Mouse (Mus musculus): Measurements from ENCODE around the gene Lin52. TPM values are rescaled to one million over a fixed set of nuclear protein-coding genes. Genes with fewer than 3 reads are reported as not detected.
A peak's percentile ranks its signal among the peaks of the same experiment; 100 is the strongest.

The Lin52 gene
- polyA plus RNA-seq, 1 experiment from 2014 or later: 18.1 TPM

DNA sequence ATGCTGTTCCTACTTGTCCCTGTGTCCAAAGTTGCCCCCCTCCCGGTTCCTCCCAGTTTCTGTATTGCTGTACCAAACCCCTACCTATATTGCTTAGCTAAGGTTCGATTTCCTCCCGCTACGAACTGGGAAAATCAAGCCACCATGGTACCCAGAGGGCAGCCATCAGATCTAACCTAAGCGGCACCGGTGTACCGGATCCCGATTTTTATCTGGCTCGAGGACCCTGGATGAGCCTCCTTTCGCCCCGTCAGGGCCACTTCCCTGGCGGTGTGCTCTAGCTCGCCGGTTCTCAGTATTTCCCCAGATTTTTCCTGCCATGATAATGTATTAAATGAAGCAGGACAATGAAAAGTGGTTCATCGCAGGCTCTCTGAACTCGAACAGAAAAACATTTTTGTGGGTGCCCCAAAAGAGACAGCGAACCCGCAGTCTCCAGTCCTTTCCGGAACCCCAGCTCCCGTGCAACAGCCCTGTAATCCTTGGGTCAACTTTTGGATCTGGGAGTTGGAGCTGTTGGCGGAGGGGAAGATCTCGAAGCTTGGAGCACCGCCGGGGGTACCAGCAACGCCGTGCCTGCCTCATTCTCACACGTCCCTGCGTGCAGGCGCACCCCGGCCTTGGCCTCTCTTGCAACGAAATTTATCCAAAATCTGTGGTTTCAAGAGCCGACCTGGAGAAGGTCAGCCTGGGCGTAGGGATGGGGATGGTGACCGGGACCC lies 119.6 kb downstream of the Lin52 start:
- H3K4me3 ChIP-seq (ENCODE audit: low read length): peak overlapping the region; percentile 36
- H3K4me2 ChIP-seq (ENCODE audit: low read depth, low read length): no peak overlapping the region
- ATAC-seq (replicated peaks; ENCODE audit: extremely low read depth, insufficient read depth, low FRiP score): no peak
- no peak overlapping the region for H3K27ac ChIP-seq (ENCODE audit: low read length)
- 3% methylated on average over 34 of the region's 34 CpGs for WGBS
- H3K9ac ChIP-seq (ENCODE audit: low read length): no peak overlapping the region
- no peaks in the 10 kb centered on the region for H3K9me3 ChIP-seq (replicated peaks; ENCODE audit: control insufficient read depth, low read length)
- H3K27me3 ChIP-seq (ENCODE audit: control insufficient read depth, insufficient read depth, low read length): peaks cover 73% of the 10 kb centered on the region
- peaks cover 20% of the 10 kb centered on the region for H3K4me1 ChIP-seq (ENCODE audit: control insufficient read depth, insufficient read depth, low read length)
- no peaks in the 10 kb centered on the region for H3K36me3 ChIP-seq (ENCODE audit: control insufficient read depth, insufficient read depth)

DNA sequence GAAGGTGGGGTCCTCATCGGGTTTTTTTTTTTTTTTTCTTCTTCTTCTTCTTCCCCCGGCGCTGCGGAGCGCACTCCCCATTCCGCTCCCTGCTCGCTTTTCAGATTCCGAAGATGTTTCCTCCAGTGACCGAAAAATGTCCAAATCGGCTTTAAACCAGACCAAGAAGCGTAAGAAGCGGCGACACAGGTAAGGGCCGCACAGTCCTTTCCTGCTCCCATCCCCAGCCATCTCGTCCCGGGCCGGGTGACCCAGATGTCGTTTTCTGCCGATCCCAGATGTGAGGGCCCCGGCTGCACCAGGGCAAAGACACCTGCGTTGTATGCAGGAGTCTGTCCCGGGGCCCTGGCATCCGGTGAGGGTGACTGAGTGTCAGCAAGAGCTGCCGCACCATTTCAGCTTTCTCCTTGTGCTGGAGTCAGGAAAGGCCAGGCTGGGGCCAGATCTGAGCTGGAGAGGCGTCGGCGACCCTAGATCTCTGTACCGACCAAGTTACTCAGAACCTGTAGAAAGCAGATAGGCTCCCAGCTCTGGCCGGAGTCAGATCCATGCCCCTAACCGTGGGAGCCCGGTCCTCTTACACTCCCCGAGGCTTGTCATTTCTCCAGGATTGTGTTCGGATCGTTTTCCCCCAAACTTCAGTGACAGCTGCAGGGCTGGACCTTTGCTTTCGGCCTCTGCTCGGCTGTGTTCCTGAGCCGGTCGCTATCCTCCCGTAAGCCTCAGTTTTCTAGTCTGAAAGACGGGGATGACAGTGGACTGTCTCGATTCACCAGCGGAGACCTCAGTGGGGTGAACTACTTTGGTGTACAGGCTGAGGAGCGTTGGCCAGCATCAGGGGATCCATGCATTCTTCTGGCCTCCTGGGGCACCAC lies 120.5 kb downstream of the Lin52 start:
- H3K4me1 ChIP-seq (ENCODE audit: control insufficient read depth, insufficient read depth, low read length): peaks cover 20% of the 10 kb centered on the region
- no peaks in the 10 kb centered on the region for H3K36me3 ChIP-seq (ENCODE audit: control insufficient read depth, insufficient read depth)
- 0 out of 2 replicates have a peak overlapping the region, but pooled peaks have one; percentile 13 for H3K4me2 ChIP-seq (ENCODE audit: low read depth, low read length)
- no peak for ATAC-seq (replicated peaks; ENCODE audit: extremely low read depth, insufficient read depth, low FRiP score)
- H3K27ac ChIP-seq (ENCODE audit: low read length): no peak overlapping the region
- H3K4me3 ChIP-seq (ENCODE audit: low read length): peak overlapping the region; percentile 14; the same call in 1 of the 2 replicates
- no peaks in the 10 kb centered on the region for H3K9me3 ChIP-seq (replicated peaks; ENCODE audit: control insufficient read depth, low read length)
- H3K27me3 ChIP-seq (ENCODE audit: control insufficient read depth, insufficient read depth, low read length): peaks cover 75% of the 10 kb centered on the region
- WGBS: 2% methylated on average over 43 of the region's 43 CpGs
- no peak overlapping the region for H3K9ac ChIP-seq (ENCODE audit: low read length)

- 10% methylated on average over 7 of the region's 7 CpGs for WGBS
Observed at GRCm38 (mm10) chr12:84572341-84572720, 121.1 kb downstream of the Lin52 start.

GRCm38 (mm10) chr12:84573094-84573493 lies 121.9 kb downstream of the Lin52 start:
- Histone ChIP-seq H3K27me3 (ENCODE audit: control insufficient read depth, insufficient read depth, low read length) (peaks cover 67% of the 10 kb centered on the region), H3K4me3 (ENCODE audit: low read length) (no peak overlapping the region), H3K9ac (ENCODE audit: low read length) (no peak overlapping the region), H3K36me3 (ENCODE audit: control insufficient read depth, insufficient read depth) (no peaks in the 10 kb centered on the region), H3K27ac (ENCODE audit: low read length) (no peak overlapping the region), H3K4me1 (ENCODE audit: control insufficient read depth, insufficient read depth, low read length) (peaks cover 20% of the 10 kb centered on the region), H3K4me2 (ENCODE audit: low read depth, low read length) (no peak overlapping the region), H3K9me3 (replicated peaks; ENCODE audit: control insufficient read depth, low read length) (no peaks in the 10 kb centered on the region)
- ATAC-seq (replicated peaks; ENCODE audit: extremely low read depth, insufficient read depth, low FRiP score): no peak
- 25% methylated on average over 7 of the region's 7 CpGs for WGBS

More at GRCm38 (mm10) chr12:84572341-84572720, 121.1 kb downstream of the Lin52 start:
- H3K4me2 ChIP-seq (ENCODE audit: low read depth, low read length): no peak overlapping the region
- H3K9ac ChIP-seq (ENCODE audit: low read length): no peak overlapping the region
- no peak overlapping the region for H3K27ac ChIP-seq (ENCODE audit: low read length)
- no peaks in the 10 kb centered on the region for H3K9me3 ChIP-seq (replicated peaks; ENCODE audit: control insufficient read depth, low read length)
- no peak overlapping the region for H3K4me3 ChIP-seq (ENCODE audit: low read length)
- peaks cover 20% of the 10 kb centered on the region for H3K4me1 ChIP-seq (ENCODE audit: control insufficient read depth, insufficient read depth, low read length)
- no peaks in the 10 kb centered on the region for H3K36me3 ChIP-seq (ENCODE audit: control insufficient read depth, insufficient read depth)
- H3K27me3 ChIP-seq (ENCODE audit: control insufficient read depth, insufficient read depth, low read length): peaks cover 71% of the 10 kb centered on the region
- no peak for ATAC-seq (replicated peaks; ENCODE audit: extremely low read depth, insufficient read depth, low FRiP score)

- Histone ChIP-seq H3K4me1 (ENCODE audit: control insufficient read depth, insufficient read depth, low read length) (no peaks in the 10 kb centered on the region), H3K4me2 (ENCODE audit: low read depth, low read length) (no peak overlapping the region), H3K36me3 (ENCODE audit: control insufficient read depth, insufficient read depth) (no peaks in the 10 kb centered on the region), H3K27ac (ENCODE audit: low read length) (no peak overlapping the region), H3K27me3 (ENCODE audit: control insufficient read depth, insufficient read depth, low read length) (peaks cover 24% of the 10 kb centered on the region), H3K4me3 (ENCODE audit: low read length) (no peak overlapping the region), H3K9me3 (replicated peaks; ENCODE audit: control insufficient read depth, low read length) (no peaks in the 10 kb centered on the region), H3K9ac (ENCODE audit: low read length) (no peak overlapping the region)
- WGBS: 71% methylated on average over 11 of the region's 11 CpGs
- ATAC-seq (replicated peaks; ENCODE audit: extremely low read depth, insufficient read depth, low FRiP score): no peak
Observed at GRCm38 (mm10) chr12:84577768-84578439, 126.7 kb downstream of the Lin52 start.

DNA sequence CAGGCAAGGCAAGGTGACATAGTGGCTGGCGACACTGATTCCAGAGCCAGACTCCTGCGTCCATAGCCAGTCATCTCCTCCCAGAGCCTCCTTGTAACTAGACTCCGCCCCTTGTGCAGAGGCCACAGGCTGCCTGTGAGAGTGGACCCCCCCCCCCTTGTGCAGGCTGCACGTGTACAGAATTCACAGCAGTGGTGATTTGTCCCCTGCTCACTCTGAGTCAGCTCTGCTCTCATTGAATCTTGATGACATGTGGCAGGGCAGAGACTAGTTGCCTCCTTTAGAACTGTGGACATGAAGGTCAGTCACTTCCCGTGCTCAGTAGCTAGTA lies 127.2 kb downstream of the Lin52 start:
- Histone ChIP-seq H3K9me3 (replicated peaks; ENCODE audit: control insufficient read depth, low read length) (no peaks in the 10 kb centered on the region), H3K36me3 (ENCODE audit: control insufficient read depth, insufficient read depth) (no peaks in the 10 kb centered on the region), H3K27me3 (ENCODE audit: control insufficient read depth, insufficient read depth, low read length) (peaks cover 19% of the 10 kb centered on the region), H3K27ac (ENCODE audit: low read length) (no peak overlapping the region), H3K4me1 (ENCODE audit: control insufficient read depth, insufficient read depth, low read length) (no peaks in the 10 kb centered on the region), H3K4me3 (ENCODE audit: low read length) (no peak overlapping the region), H3K4me2 (ENCODE audit: low read depth, low read length) (no peak overlapping the region), H3K9ac (ENCODE audit: low read length) (no peak overlapping the region)
- 34% methylated on average over 5 of the region's 5 CpGs for WGBS
- ATAC-seq (replicated peaks; ENCODE audit: extremely low read depth, insufficient read depth, low FRiP score): no peak

DNA sequence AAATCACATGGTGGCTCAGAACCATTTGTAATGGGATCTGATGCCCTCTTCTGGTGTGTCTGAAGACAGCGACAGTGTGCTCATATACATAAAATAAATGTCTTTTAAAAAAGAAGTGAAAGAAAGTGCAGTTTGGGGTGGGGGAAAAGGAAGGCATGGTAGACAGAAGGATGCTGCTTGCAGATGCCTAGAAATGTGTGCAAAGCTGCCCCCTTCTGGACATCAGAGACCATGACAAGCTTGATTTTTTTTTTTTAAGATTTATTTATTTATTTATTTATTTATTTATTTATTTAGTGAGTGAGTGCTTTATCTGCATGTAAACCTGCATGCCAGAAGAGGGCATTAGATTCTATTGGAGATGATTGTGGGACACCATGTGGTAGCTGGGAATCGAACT lies 130.1 kb downstream of the Lin52 start:
- Histone ChIP-seq H3K4me2 (ENCODE audit: low read depth, low read length) (no peak overlapping the region), H3K9me3 (replicated peaks; ENCODE audit: control insufficient read depth, low read length) (no peaks in the 10 kb centered on the region), H3K36me3 (ENCODE audit: control insufficient read depth, insufficient read depth) (no peaks in the 10 kb centered on the region), H3K4me1 (ENCODE audit: control insufficient read depth, insufficient read depth, low read length) (no peaks in the 10 kb centered on the region), H3K4me3 (ENCODE audit: low read length) (no peak overlapping the region), H3K9ac (ENCODE audit: low read length) (no peak overlapping the region), H3K27me3 (ENCODE audit: control insufficient read depth, insufficient read depth, low read length) (peaks cover 5% of the 10 kb centered on the region), H3K27ac (ENCODE audit: low read length) (no peak overlapping the region)
- no peak for ATAC-seq (replicated peaks; ENCODE audit: extremely low read depth, insufficient read depth, low FRiP score)
- WGBS: 93% methylated on average over 2 of the region's 2 CpGs

GRCm38 (mm10) chr12:84589825-84590761 lies 138.9 kb downstream of the Lin52 start:
- H3K9ac ChIP-seq (ENCODE audit: low read length): peak overlapping the region; percentile 75
- no peaks in the 10 kb centered on the region for H3K9me3 ChIP-seq (replicated peaks; ENCODE audit: control insufficient read depth, low read length)
- no peaks in the 10 kb centered on the region for H3K4me1 ChIP-seq (ENCODE audit: control insufficient read depth, insufficient read depth, low read length)
- no peak for ATAC-seq (replicated peaks; ENCODE audit: extremely low read depth, insufficient read depth, low FRiP score)
- no peak overlapping the region for H3K27ac ChIP-seq (ENCODE audit: low read length)
- peak overlapping the region; percentile 100 for H3K4me2 ChIP-seq (ENCODE audit: low read depth, low read length)
- H3K4me3 ChIP-seq (ENCODE audit: low read length): peak overlapping the region; percentile 67
- WGBS: 1% methylated on average over 54 of the region's 54 CpGs
- H3K27me3 ChIP-seq (ENCODE audit: control insufficient read depth, insufficient read depth, low read length): no peaks in the 10 kb centered on the region
- no peaks in the 10 kb centered on the region for H3K36me3 ChIP-seq (ENCODE audit: control insufficient read depth, insufficient read depth)
